In the genomic region with DNA sequence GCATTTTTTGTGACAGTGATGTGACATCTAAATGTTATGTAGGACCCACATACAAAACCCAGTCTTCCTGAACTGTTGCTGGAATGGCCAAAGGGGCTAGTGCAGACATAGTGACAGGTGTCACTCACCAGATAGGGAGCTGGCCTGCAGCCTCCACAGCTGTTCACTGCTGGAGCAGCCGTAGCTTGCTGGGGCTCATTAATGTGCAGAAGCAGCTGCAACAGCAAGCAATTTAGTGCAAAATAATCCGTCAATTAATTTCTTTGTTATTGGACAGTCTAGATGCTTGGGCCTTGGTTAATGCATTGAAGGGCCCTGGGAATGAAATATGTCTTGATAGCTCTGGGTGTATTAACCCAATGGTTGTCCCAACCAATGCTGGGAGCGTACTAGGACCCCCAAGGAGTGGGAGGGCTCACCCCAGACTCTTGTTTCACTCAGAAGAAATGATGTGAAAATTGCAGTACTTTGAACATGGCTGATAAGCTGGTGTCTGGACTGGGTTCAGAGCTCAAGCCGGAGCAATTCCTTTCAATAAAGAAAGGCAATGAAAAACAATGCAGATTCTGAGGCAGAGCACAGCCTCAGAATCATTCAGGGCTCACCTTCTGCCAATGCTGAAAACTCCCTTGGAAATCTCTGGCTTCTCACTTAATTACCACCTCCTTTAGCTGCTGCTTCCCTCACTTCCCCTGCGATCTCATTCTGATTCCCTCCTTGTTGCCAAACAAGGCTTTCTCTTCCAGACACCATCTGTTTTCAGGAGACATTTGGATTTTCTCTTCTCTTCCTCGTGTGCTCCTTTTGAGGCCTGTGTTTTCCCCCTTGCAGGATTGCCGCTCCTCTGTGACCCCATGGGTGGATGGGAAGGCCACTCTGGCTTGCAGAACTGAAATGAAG, we compare ENCODE assay signal across 17 mouse cellular contexts. TPM values are rescaled to one million over a fixed set of nuclear protein-coding genes. Genes with fewer than 3 reads are reported as not detected.
DNase-seq lines count a peak whose midpoint lies in the region; ATAC-seq lines count a peak whose summit lies in the region.
"Had no signal": no experiment of that assay in that cellular context is flagged by ENCODE, and none has a peak within 500 bp of the region (broad histone marks: within the 10 kb centered on the region; RNA-seq: fewer than 3 reads in every experiment).

No protein-coding gene starts in this region.

- DNase-seq in cerebellum, postnatal 25 days = peak; percentile 11 to 13
- DNase-seq in cerebellum, adult 9-10 months = no peak
- DNase-seq in brain, adult 2 months (ENCODE audit: low read depth, low spot score) = peak; percentile 63
- peak; percentile 67 for DNase-seq in forebrain, embryonic 14.5 days (ENCODE audit: low spot score)
- no peak for DNase-seq in midbrain, embryonic 14.5 days
- no peak for DNase-seq in lung, adult 18-20 months
- no peak for DNase-seq in gastrocnemius, postnatal 25 days
- DNase-seq in layer of hippocampus, adult 18-20 months (ENCODE audit: low spot score in 2 of 2) = no peak
- DNase-seq: adrenal gland, postnatal 36 days; heart, adult 18-20 months; lung, postnatal 4 days; thymus, postnatal 4 days had no signal

- no peak overlapping the region for H3K4me2 ChIP-seq in forebrain, embryonic 14.5 days (ENCODE audit: low read length)
- H3K4me2 ChIP-seq in midbrain, embryonic 14.5 days (ENCODE audit: low read length) = no peak overlapping the region

- no peaks in the 10 kb centered on the region for H3K27me3 ChIP-seq in forebrain, embryonic 14.5 days (replicated peaks; ENCODE audit: control insufficient read depth, insufficient read depth, low read length)
- H3K27me3 ChIP-seq in midbrain, embryonic 14.5 days (ENCODE audit: control insufficient read depth, insufficient read depth, low read length) = no peaks in the 10 kb centered on the region

- H3K36me3 ChIP-seq in forebrain, embryonic 14.5 days (ENCODE audit: control insufficient read depth, insufficient read depth, low read length) = no peaks in the 10 kb centered on the region
- H3K36me3 ChIP-seq in midbrain, embryonic 14.5 days (ENCODE audit: control insufficient read depth, insufficient read depth, low read length) = no peaks in the 10 kb centered on the region

- H3K27ac ChIP-seq in forebrain, embryonic 14.5 days (ENCODE audit: low read depth, low read length) = peak overlapping the region; percentile 75
- H3K27ac ChIP-seq in midbrain, embryonic 14.5 days (replicated peaks; ENCODE audit: low read depth, low read length) = 0 out of 2 replicates have a peak overlapping the region, but pooled peaks have one; percentile 13
- H3K27ac ChIP-seq: left cerebral cortex, adult 2 months; stomach, postnatal 0 days had no signal

- WGBS in forebrain, embryonic 14.5 days = 26% methylated on average over 7 of the region's 7 CpGs
- 60% methylated on average over 7 of the region's 7 CpGs for whole genome bisulfite sequencing in midbrain, embryonic 14.5 days

- H3K4me1 ChIP-seq in forebrain, embryonic 14.5 days (ENCODE audit: control insufficient read depth, insufficient read depth, low read length) = peaks cover 10% of the 10 kb centered on the region
- H3K4me1 ChIP-seq in midbrain, embryonic 14.5 days (ENCODE audit: control insufficient read depth, insufficient read depth, low read length) = no peaks in the 10 kb centered on the region

- H3K9ac ChIP-seq in forebrain, embryonic 14.5 days (ENCODE audit: low read length) = no peak overlapping the region
- no peak overlapping the region for H3K9ac ChIP-seq in midbrain, embryonic 14.5 days (replicated peaks; ENCODE audit: low read length)

- H3K4me3 ChIP-seq in forebrain, embryonic 14.5 days (ENCODE audit: low read depth, low read length) = no peak overlapping the region
- no peak overlapping the region for H3K4me3 ChIP-seq in midbrain, embryonic 14.5 days (replicated peaks; ENCODE audit: low read depth, low read length)
- H3K4me3 ChIP-seq: left cerebral cortex, adult 2 months had no signal

- H3K9me3 ChIP-seq in forebrain, embryonic 14.5 days (replicated peaks; ENCODE audit: control insufficient read depth, low read length) = no peaks in the 10 kb centered on the region
- H3K9me3 ChIP-seq in midbrain, embryonic 14.5 days (ENCODE audit: control insufficient read depth, low read length) = no peaks in the 10 kb centered on the region

- peak; percentile 66 for ATAC-seq in forebrain, embryonic 14.5 days
- ATAC-seq in midbrain, embryonic 14.5 days (ENCODE audit: low FRiP score, low TSS enrichment) = no peak
- ATAC-seq: activated CD4-positive, CD25-positive, alpha-beta regulatory T cell, adult 4 months had no signal

RNA-seq across cellular contexts. Expression of gene Hydin, which starts 24.2 kb away (rescaled TPM):
- 0.13 and 0.38 TPM in 2 replicates for polyA plus RNA-seq in forebrain, embryonic 14.5 days (2014; fragmentation: Nextera tagmentation; extraction: Ambion mirVana)
- polyA plus RNA-seq in midbrain, embryonic 14.5 days (2014; fragmentation: Nextera tagmentation; extraction: Ambion mirVana) = 0.07 and 0.14 TPM in 2 replicates
- under 1 TPM; 0.05 to 0.10 TPM for total RNA-seq in gastrocnemius, postnatal 25 days (2021)
- total RNA-seq in layer of hippocampus, adult 18-20 months (2021) = under 1 TPM; 0.41 to 0.64 TPM
- total RNA-seq: monocyte, adult 5-6 weeks had no signal
- polyA plus RNA-seq: kidney, embryonic 14.5 days had no signal

RNA-seq across cellular contexts. Expression of gene Cmtr2, which starts 27.1 kb away (rescaled TPM):
- polyA plus RNA-seq in forebrain, embryonic 14.5 days (2014; fragmentation: Nextera tagmentation; extraction: Ambion mirVana) = 12.9 and 14.4 TPM in 2 replicates
- 10.2 and 14.7 TPM in 2 replicates for polyA plus RNA-seq in midbrain, embryonic 14.5 days (2014; fragmentation: Nextera tagmentation; extraction: Ambion mirVana)
- 1 to 10 TPM; 2.3 to 2.7 TPM for total RNA-seq in gastrocnemius, postnatal 25 days (2021)
- 1 to 10 TPM; 6.6 to 7.0 TPM for total RNA-seq in layer of hippocampus, adult 18-20 months (2021)

Comparison
In these comparisons a context has a peak if more than half of its experiments do, and no peak if none do; other contexts are left out.
1. DNase-seq: peak in cerebellum, postnatal 25 days (2 of 2), brain, adult 2 months (single experiment) and forebrain, embryonic 14.5 days (single experiment); none in cerebellum, adult 9-10 months (single experiment), midbrain, embryonic 14.5 days (single experiment), lung, adult 18-20 months (0 of 2), gastrocnemius, postnatal 25 days (single experiment) and layer of hippocampus, adult 18-20 months (0 of 2).